Mouse (Mus musculus) neural tube, embryonic 14.5 days (tissue): Measurements from ENCODE around the gene 1600012H06Rik. TPM values are rescaled to one million over a fixed set of nuclear protein-coding genes. Genes with fewer than 3 reads are reported as not detected.
"Not testable (repeated sequence)": the region's sequence is repeated elsewhere in the genome, so short reads cannot be mapped to it uniquely, and the experiment has no call there.

Experiments
- ATAC-seq: fragments of 200-750 bp; cut with Nextera tagmentation; 2 replicates; pipeline ENCODE4 v1.8.0; 2017; ENCODE audit warnings: low read depth, mild to moderate bottlenecking, moderate TSS enrichment, moderate library complexity
- H3K27ac ChIP-seq: fragments of 300-500 bp; sonication (generic); 2 replicates; pipeline ENCODE4 v1.5.1; 2014; ENCODE audit warnings: low read depth, mild to moderate bottlenecking, control low read depth, low read length, moderate library complexity, mixed read lengths
- H3K27me3 ChIP-seq: fragments of 300-500 bp; sonication (generic); 2 replicates; pipeline ENCODE4 v1.6.1; 2014; ENCODE audit warnings: low read length; ENCODE audit not compliant: control insufficient read depth, insufficient read depth
- H3K36me3 ChIP-seq: fragments of 300-500 bp; sonication (generic); 2 replicates; pipeline ENCODE4 v1.6.1; 2014; ENCODE audit warnings: low read length, mixed read lengths; ENCODE audit not compliant: control insufficient read depth, insufficient read depth
- H3K4me1 ChIP-seq: fragments of 300-500 bp; sonication (generic); 2 replicates; pipeline ENCODE4 v1.6.1; 2014; ENCODE audit warnings: low read length; ENCODE audit not compliant: control insufficient read depth, insufficient read depth
- H3K4me2 ChIP-seq: fragments of 300-500 bp; sonication (generic); 2 replicates; pipeline ENCODE4 v1.6.1; 2014; ENCODE audit warnings: mild to moderate bottlenecking, low read depth, low read length, control low read depth
- H3K4me3 ChIP-seq: fragments of 300-500 bp; sonication (generic); 2 replicates; pipeline ENCODE4 v1.5.1; 2014; ENCODE audit warnings: low read depth, low read length, control low read depth, mixed read lengths
- H3K9ac ChIP-seq: fragments of 300-500 bp; sonication (generic); replicated peaks from 2 replicates; pipeline ENCODE4 v1.6.1; 2014; ENCODE audit warnings: low read depth, mild to moderate bottlenecking, control low read depth, low read length, mixed read lengths
- H3K9me3 ChIP-seq: fragments of 300-500 bp; sonication (generic); 2 replicates; pipeline ENCODE4 v1.6.1; 2016; ENCODE audit warnings: low read length; ENCODE audit not compliant: control insufficient read depth
- WGBS: fragments of 180-500 bp; shearing (Covaris S2); extraction: QIAGEN DNeasy Blood & Tissue Kit; methylation state at CpG from one replicate; pipeline ENCODE4 v1.1.7; 2014; 5-methylcytosine and 5-hydroxymethylcytosine counted together
- polyA plus RNA-seq: library from polyadenylated mRNA; unstranded; fragments of >200 nt; fragmentation: Nextera tagmentation; extraction: Ambion mirVana; gene quantifications from 2 replicates; pipeline ENCODE4 v1.2.1, GENCODE M21; 2014

Gene 1600012H06Rik
- polyA plus RNA-seq, 1 experiment from 2014 or later: 24.5 TPM

DNA sequence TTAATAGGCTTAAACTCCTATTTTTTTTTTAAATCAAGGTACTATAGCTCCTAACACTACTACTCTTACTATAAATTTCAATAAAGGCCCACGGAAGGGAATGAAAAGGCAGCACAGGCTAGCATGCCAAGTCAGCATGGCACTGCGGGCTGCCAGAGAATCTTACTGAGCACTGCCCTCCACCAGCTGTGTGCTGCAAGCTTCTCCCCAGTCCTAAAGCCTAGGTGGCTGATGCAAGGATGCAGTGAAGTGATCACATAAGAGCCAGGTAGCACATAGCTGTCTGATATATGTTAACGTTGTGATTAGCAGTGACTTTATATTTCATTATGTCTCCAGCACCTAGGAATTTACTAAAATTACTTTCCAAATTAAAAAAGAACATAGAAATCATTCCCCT lies 17.0 kb downstream of the 1600012H06Rik start:
- H3K9ac ChIP-seq: no peak overlapping the region
- WGBS: 13% methylated on average over 3 of the region's 3 CpGs

DNA sequence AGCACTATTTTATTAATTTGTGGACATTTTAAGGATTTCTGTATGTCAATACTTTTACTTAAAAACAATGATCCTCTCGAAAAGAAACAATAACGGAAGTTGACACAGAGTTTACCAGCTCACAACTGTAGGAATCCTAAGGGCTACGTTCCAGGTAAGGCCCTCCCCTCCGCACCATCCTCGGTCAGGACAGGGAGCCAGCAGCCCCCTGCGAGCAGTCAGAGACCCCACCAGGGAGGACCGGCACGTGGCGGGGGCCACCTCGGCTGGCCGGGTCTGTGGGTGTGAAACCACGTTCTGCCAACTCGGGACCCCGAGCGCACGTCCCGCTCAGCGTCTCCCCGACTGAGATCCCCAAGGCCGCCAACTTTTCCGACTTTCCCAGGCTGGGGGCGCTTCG lies 17.5 kb downstream of the 1600012H06Rik start:
- no peaks in the 10 kb centered on the region for H3K27me3 ChIP-seq
- H3K9ac ChIP-seq: peak overlapping the region; percentile 61; the same call in 1 of the 2 replicates
- H3K9me3 ChIP-seq: no peaks in the 10 kb centered on the region
- H3K27ac ChIP-seq: no peak overlapping the region
- H3K4me1 ChIP-seq: peaks cover 6% of the 10 kb centered on the region
- ATAC-seq: peak; percentile 7; the same call in 1 of the 2 replicates
- no peaks in the 10 kb centered on the region for H3K36me3 ChIP-seq
- H3K4me2 ChIP-seq: peak overlapping the region; percentile 96
- peak overlapping the region; percentile 56 for H3K4me3 ChIP-seq
- WGBS: under 1% methylated on average over 16 of the region's 23 CpGs

More for the DNA sequence above, 17.0 kb downstream of the 1600012H06Rik start:
- Histone ChIP-seq H3K4me2 (peak overlapping the region; percentile 41; the same call in 1 of the 2 replicates), H3K9me3 (no peaks in the 10 kb centered on the region), H3K27ac (no peak overlapping the region), H3K27me3 (no peaks in the 10 kb centered on the region), H3K4me3 (peak overlapping the region; percentile 14), H3K36me3 (no peaks in the 10 kb centered on the region), H3K4me1 (peaks cover 6% of the 10 kb centered on the region)
- ATAC-seq: no peak

DNA sequence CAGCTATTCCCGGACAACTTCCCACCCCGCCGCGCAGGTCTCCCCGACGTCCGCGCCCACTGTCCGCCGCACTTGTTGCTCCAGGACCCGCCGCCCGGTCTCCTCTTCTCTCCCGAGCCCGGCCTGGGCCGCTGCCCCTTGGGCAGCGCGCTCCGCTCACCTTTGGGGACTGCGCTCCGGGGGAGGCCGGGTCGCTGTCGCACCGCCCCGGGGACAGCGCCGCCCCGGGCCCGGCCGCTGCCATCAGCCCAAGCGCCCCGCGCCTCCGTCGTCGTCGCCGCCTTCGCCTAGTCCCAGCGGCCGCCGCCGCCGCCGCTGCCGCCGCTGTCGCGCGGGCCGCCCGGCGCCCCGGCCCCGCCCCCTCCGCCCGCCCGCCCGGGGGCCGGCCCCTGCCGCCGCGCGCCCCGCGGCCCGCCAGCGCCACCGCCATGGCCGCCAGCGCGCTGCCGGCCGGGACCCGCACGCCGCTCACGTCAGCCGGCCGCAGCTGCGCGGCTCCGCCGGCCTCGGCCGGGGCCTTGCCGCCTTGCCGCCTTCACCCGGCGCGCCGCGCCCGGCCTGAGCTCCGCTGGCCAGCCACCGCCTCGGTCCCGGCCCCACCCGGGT lies 18.1 kb downstream of the 1600012H06Rik start, which contains the start of gene Phf10:
Gene Phf10, minus strand, starts transcription at position 323 of the 606 bp plus-strand sequence.
- not testable (repeated sequence) for H3K27ac ChIP-seq, H3K27me3 ChIP-seq, H3K9me3 ChIP-seq, H3K36me3 ChIP-seq, H3K4me1 ChIP-seq
- 0% methylated on average over 10 of the region's 100 CpGs for WGBS
- peak; percentile 82 for ATAC-seq
- peak within 1 kb of the TSS; percentile 61 for H3K9ac ChIP-seq
- peak within 1 kb of the TSS; percentile 56 for H3K4me3 ChIP-seq
- H3K4me2 ChIP-seq: peak within 1 kb of the TSS; percentile 96

DNA sequence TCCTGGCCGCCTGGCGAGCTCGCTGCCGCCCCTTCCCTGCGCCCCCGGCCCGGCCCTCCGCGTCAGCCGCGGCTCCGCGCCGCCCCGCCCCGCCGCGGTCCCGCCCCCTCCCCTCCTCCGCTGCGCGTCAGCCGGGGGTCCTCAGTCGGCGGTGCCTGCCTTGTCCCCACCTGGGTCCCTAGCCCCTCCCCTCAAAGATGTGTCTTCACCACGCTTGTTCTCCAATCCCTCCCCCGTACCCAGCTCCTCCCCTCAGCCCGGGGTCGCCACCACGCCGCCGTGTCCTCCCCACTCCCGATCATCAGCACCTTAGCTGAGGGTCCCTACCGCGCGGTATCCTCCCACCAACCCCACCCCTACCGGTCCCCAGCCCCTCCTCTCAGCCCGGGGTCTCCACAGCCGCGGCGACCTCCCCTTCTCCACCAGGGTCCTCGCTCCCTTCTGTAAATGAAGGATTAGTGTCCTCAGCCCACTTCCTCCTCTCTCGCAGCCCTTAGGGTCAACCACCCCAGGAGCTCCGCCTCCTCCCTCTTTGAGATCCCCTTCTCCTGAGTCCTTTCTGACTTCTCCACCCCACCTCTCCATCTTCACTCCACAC lies 18.7 kb downstream of the 1600012H06Rik start:
- H3K9ac ChIP-seq, H3K36me3 ChIP-seq, H3K27me3 ChIP-seq, H3K4me3 ChIP-seq, H3K27ac ChIP-seq, H3K9me3 ChIP-seq, H3K4me1 ChIP-seq, H3K4me2 ChIP-seq: not testable (repeated sequence)
- WGBS: no CpG with 5 or more reads among the region's 44 CpGs
- peak; percentile 94 for ATAC-seq

DNA sequence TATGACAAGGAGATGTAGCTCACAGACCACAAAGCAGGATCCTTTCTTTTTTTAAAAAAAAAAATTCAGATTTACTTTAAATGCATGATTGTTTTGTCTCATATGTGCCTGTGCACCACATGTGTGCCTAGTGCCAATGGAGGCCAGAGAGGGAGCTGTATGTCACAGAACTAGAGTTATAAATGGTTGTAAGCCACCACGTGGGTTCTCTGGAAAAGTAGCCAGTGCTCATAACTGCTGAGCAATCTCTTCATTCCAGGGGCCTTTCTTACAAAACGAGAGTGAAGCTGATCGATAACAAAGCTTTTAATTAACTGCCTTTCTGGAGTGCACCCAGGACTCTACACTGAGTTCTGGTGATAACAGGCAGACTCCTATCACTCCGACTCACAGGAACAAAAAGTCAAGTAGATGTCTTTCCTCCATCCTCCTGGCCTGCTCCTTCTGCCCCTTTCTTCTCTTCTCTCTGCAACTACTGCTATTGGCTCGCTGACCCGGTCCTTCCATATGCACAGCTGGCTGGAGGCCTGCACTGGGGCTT lies 25.5 kb downstream of the 1600012H06Rik start:
- not testable (repeated sequence) for H3K36me3 ChIP-seq, H3K27me3 ChIP-seq, H3K4me1 ChIP-seq, H3K27ac ChIP-seq, H3K4me2 ChIP-seq, H3K9ac ChIP-seq, H3K4me3 ChIP-seq, ATAC-seq, H3K9me3 ChIP-seq
- no CpG with 5 or more reads among the region's 6 CpGs for WGBS

DNA sequence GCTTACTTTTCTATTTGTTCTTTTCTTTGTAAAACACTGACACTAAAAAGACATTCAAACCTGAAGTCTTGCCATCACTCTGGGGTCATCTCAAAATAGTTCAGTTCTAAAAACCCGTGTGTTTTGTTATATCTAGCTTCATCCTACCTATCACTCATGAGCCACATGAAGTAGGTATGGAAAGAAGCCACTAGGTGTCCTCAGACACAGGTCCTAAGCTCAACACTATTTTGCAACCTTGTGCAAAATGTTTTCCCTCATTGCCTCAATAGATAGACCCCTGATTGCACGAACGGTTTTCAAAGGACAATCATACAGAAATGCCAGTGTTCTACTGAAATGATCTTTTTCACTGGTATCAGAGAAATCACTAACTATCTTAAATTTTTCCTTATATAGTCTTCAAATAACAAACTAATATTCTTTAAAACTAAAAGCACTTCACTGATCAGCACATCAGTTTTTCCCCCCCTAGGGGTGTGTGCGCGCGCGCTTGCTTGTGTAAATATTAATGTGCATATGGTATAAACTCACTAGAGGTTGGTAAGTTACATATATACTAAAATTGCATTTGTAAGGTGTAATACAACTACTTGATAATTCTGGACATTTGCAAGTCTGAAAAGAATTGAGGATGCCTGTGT lies 34.9 kb downstream of the 1600012H06Rik start:
- H3K4me1 ChIP-seq: not testable (repeated sequence)

DNA sequence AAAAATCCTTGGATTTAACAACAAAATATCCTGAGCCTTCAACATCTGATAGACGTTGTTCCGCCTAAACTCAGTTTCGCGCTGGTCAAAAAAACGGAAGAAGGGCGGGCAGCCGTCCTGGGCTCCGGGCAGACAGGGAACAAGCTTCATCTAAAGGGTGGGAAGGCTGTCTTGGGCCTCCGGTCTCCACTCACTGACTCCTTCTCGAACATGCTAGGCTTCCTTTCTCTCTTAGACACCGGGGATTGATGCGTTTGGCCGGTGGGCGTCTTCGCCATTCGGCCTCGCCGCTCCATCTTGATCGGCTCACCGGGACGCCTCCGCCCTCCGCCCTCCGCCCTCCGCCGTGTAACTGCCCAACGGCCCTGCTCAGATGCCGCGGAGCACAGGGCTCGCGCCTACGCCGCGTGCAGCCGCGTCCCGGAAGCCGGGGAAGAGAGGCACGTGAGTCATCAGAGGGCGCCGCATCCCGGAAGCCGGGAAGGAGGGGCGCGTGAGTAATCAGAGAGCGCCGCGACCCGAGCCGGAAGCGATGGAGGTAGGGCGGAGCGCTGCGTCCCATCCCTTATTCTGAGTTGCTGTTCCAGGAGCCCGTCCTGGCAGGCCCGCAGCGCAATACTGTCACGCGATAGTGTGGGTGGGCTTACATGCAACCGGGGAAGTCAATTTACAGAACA lies 35.5 kb downstream of the 1600012H06Rik start, which contains the start of the genes 9030025P20Rik and Gm3417:
Gene 9030025P20Rik, plus strand, starts transcription at position 107 of the 677 bp plus-strand sequence.
Gene Gm3417, minus strand, starts transcription at position 429 of the 677 bp plus-strand sequence.
- ATAC-seq: peak; percentile 98
- not testable (repeated sequence) for H3K4me1 ChIP-seq, H3K27ac ChIP-seq, H3K27me3 ChIP-seq, H3K9me3 ChIP-seq, H3K36me3 ChIP-seq, H3K4me3 ChIP-seq, H3K4me2 ChIP-seq, H3K9ac ChIP-seq
- no CpG with 5 or more reads among the region's 60 CpGs for WGBS

More for the DNA sequence above, 34.9 kb downstream of the 1600012H06Rik start:
- H3K9me3 ChIP-seq, ATAC-seq, H3K27ac ChIP-seq, H3K36me3 ChIP-seq, H3K9ac ChIP-seq, H3K4me2 ChIP-seq, H3K4me3 ChIP-seq, H3K27me3 ChIP-seq: not testable (repeated sequence)
- 5% methylated on average over 4 of the region's 7 CpGs for WGBS

DNA sequence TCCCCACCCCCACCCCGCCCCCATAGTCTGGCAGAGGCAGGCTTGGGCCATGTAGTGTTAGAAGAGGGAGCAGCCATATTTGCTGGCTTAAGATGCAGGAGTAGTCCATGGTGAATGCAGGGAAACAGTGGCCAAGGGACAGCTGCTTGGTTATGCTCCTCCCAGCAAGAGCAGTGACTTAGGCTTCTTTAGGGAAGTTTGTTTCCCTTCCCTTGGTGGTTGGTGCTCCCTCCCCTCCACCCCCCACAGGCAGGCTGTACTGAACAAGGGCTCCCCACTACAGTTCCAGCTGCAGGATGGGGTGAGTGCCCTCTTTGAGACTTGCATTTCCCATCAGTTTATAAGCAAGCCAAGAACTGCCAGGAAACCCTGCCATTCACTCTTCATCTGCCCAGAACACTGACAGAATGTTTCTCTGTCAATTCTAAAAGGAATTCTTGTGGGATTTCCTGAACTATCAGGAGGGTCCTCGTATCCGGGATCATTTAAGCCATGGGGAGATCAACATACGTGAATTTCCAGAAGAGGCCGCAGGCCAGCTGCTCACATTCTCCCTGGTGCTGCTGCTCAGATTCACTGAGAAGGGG lies 47.2 kb downstream of the 1600012H06Rik start:
- WGBS: 71% methylated on average over 4 of the region's 5 CpGs
- not testable (repeated sequence) for H3K9ac ChIP-seq, H3K27me3 ChIP-seq, H3K4me3 ChIP-seq, H3K4me2 ChIP-seq, H3K36me3 ChIP-seq, H3K4me1 ChIP-seq, H3K27ac ChIP-seq, ATAC-seq, H3K9me3 ChIP-seq
